Mouse (Mus musculus) heart, postnatal 36 days (tissue): ENCODE data around the gene Shc1. TPM values are rescaled to one million over a fixed set of nuclear protein-coding genes. Genes with fewer than 3 reads are reported as not detected.
"Not testable (repeated sequence)": the region's sequence is repeated elsewhere in the genome, so short reads cannot be mapped to it uniquely, and the experiment has no call there.

ENCODE experiments used
- DNase-seq, 2 experiments: peaks; one replicate each; pipeline ENCODE4 v3.0.0; 2021 to 2022
- intact Hi-C: fragments of 180-260 bp; cut with DNase I; formaldehyde crosslinking; loops from one replicate; pipeline ENCODE4 v1.15.1; 2025
- total RNA-seq, 2 experiments: library from RNA; stranded (reverse); gene quantifications; 2 replicates each; pipeline ENCODE4 v1.2.3; 2021

Gene Shc1
- total RNA-seq, 2 experiments from 2014 or later: 34.1 to 36.6 TPM

- DNase-seq: peak; percentile 100
- intact Hi-C loops: loop anchor here (2.0 kb wide), 1 partner anchor 15 kb away; no protein-coding TSS in a partner anchor
These were observed 6.5 kb upstream of the Shc1 start, which contains the start of gene Flad1 for GRCm38 (mm10) chr3:89411490-89412393. Gene Flad1 (minus strand): TSS chr3:89411870.

DNA sequence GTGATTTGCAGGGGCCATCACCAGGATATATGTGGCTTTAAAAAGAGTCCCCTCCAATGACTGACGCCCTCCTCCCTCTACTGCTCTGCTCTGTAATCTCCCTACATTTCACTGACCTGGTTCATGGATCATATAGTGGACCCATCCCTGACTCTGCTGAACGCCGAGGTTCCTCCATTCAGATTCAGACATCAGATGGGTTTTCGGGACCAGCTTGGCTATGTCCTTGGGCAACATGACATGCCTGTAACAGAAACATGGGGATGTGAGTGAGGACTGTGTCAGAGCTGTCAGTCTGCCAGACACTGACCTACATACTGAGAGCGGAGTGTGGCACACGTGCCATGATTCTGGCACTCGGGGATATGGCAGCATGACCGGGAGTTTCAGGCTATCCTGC is 2.1 kb upstream of the Shc1 start:
- no peak for DNase-seq
- intact Hi-C loops: no loop called here

DNA sequence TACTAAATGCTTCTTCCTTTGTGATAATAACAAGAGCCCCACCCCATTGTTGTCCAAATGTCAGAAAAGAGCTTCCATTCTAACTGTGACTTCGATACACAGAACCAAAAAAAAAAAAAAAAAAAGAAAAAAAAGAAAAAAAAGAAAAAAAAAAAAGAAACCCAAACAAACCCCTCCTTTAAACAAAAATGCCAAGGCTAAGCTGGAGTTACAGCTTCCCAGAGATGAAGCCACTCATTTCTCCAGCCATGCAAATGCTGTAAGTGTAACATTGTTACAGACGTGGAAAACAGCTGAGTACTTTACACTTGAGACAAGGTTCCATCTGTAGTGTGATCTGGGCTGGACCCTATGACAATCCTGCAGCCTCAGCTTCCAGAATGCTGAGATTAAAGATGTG is 1.1 kb upstream of the Shc1 start:
- intact Hi-C loops: no loop called here
- DNase-seq: no peak

- no peak for DNase-seq
- intact Hi-C loops: no loop called here
These were observed 438 bp upstream of the Shc1 start for GRCm38 (mm10) chr3:89417840-89418169.

DNA sequence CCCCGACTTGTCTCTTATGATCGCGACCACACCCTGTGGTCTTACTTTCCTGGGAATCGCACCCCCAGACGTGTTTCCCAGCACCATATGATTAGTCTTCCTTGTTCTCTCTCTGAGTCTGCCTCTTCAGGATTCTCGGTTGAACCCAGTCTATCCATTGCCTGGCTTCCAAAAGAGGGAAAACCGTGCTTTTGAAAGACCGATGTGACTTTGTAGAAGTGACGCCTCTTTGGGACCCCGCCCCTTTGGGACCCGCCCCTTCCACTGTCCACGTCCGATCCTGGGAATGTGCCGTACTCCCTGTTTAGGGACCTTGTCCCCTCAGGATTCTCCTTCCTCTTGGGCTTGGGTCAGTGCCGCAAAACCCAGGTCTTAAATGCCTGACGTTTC is 613 bp downstream of the Shc1 start:
- peak; percentile 79 to 80 for DNase-seq
- intact Hi-C loops: no loop called here

GRCm38 (mm10) chr3:89419571-89419970 is 1.3 kb downstream of the Shc1 start:
- DNase-seq: peak; percentile 63 to 77
- intact Hi-C loops: no loop called here

DNA sequence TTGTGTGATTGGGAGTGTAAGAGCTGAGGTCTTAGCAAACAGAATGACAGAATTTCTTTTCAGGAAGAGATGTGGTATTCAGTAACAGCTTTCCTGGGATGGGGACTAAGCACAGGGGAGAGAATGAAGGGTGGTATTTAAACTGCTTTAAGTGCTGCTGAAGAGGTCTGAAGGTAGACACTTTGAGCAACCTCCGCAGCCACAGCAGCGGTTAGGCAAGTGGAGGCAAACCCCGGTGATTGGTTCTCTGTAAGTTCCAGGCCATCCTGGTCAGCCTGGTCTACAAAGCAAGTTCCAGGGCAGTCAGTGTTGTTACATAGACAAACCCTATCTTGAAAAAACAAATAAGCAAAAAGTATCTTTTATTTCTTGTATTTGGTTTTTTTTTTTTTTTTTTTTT is 1.7 kb downstream of the Shc1 start:
- no peak for DNase-seq
- intact Hi-C loops: loop anchor here (2.0 kb wide), 1 partner anchor 17 kb away; the partner anchor contains the start of gene Pbxip1

DNA sequence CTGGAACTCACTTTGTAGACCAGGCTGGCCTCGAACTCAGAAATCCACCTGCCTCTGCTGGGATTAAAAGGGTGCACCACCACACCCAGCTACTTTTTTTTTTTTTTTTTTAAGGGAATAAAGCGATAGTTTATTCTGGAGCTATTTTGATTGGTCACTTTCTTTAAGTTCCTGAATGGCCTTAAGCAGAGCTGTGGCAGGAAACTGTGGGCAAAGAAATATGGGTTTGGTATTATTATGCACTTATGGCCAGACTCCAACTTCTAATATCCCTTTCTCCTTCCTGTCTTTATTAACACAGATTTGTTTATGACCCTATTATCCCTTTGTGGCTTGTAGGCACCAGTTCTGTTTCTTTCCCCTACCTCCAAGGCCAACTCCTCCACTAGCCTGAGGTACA is 2.2 kb downstream of the Shc1 start:
- DNase-seq: no peak
- intact Hi-C loops: loop anchor here (2.0 kb wide), 1 partner anchor 16 kb away; the partner anchor contains the start of gene Pbxip1

GRCm38 (mm10) chr3:89421002-89421774 is 2.9 kb downstream of the Shc1 start:
- intact Hi-C loops: loop anchor here (2.0 kb wide), 1 partner anchor 16 kb away; the partner anchor contains the start of gene Pbxip1
- peak; percentile 74 to 82 for DNase-seq

DNA sequence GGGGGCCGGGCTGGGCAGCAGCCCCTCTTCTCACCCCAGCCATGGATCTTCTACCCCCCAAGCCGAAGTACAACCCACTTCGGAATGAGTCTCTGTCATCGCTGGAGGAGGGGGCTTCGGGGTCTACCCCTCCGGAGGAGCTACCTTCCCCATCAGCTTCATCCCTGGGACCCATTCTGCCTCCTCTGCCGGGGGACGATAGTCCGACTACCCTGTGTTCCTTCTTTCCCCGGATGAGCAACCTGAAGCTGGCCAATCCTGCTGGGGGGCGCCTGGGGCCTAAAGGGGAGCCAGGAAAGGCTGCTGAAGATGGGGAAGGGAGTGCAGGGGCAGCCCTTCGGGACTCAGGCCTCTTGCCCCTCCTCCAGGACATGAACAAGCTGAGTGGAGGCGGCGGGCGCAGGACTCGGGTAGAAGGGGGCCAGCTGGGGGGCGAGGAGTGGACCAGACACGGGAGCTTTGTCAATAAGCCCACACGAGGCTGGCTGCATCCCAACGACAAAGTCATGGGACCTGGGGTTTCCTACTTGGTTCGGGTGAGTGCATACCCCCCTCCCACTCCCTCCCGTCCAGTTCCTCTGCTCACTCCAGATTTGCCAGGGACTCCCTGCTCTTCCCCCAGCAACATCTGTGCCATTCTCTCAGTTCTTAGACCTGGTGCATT is 3.7 kb downstream of the Shc1 start:
- no peak for DNase-seq
- intact Hi-C loops: loop anchor here (2.0 kb wide), 1 partner anchor 15 kb away; the partner anchor contains the start of gene Pbxip1

DNA sequence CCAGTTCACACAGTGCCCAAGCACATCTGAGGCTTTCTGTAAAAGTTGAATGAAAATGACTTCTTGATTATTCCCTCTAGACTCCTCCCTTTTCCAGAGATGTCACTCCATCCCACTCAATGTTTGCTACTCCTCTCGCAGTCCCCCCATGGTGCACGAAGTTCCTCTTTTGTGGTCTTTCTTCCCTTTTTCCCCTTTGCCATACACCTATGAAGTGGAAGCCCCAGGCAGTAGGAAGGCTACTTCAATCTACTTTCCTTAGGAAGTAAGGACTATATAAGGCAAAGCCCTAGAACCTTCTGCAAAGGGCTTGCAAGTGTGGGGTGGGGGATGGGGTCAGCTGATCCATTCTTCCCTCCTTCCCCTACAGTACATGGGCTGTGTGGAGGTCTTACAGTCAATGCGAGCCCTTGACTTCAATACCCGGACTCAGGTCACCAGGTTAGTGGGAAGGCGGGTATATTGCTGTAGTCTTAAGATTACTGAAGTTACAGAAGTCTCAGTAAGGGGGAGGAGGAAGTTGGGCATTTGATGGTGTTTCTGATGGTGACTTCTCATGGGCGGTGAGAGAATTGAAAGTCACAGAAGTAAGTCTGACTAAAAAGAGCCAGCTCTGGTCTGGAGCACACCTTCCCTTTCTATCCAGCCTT is 4.4 kb downstream of the Shc1 start:
- no peak for DNase-seq
- intact Hi-C loops: no loop called here

GRCm38 (mm10) chr3:89424416-89425140 is 6.3 kb downstream of the Shc1 start:
- intact Hi-C loops: no loop called here
- DNase-seq: no peak

DNA sequence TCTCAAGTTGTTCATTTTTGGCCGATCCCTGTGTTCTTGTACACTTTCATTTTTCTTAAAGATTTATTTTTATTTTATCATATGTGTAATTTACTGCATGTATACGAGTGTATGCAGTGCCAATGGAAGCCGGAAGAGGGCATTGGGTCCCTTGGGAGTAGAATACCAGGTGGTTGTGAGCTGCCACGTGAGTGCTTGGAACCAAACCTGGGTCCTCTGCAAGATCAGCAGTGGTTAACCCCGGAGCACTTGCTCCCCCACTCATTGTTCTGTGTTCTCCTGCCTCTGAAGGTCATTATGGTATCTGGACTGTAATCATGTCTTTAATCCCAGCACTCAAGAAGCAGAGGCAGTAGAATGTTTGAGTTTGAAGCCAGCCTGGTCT is 6.9 kb downstream of the Shc1 start:
- DNase-seq: no peak
- intact Hi-C loops: no loop called here

DNA sequence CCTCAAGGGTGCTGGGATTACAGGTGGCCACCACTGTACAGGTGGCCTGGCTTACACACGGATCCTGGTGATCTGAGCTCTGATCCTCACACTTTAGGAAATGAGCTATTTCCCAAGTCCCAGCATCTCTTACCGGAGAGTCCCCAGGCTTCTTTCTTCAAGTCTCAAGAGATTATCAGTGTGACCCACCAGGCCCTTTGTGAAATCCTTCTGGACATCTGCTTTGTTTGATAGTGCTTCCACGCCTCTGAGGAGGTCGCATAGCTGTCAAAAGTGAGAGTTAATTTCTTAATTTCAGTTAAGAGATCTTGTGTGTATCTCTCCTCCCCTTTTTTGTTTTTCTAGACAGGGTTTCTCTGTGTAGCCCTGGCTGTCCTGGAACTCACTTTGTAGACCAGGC is 7.6 kb downstream of the Shc1 start:
- DNase-seq: no peak
- intact Hi-C loops: no loop called here

DNA sequence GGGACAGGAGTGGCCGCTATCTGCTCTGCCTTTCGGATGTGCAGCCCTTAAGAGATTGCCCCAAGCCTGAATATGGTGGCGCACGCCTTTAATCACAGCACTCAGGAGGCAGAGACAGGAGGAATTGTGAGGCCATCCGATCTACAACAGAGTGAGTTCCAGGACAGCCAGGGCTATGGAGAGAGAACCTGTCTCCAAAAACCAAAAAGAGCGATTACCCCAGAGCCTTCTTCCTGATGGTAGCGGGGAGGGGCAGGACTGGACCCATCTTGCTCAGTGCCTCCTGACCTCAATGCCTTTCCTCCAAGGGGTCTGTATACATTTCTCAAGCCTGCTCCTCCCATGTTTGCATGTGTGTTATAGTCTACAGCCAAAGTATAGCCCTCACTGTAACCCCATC is 10.8 kb downstream of the Shc1 start:
- intact Hi-C loops, DNase-seq: not testable (repeated sequence)

DNA sequence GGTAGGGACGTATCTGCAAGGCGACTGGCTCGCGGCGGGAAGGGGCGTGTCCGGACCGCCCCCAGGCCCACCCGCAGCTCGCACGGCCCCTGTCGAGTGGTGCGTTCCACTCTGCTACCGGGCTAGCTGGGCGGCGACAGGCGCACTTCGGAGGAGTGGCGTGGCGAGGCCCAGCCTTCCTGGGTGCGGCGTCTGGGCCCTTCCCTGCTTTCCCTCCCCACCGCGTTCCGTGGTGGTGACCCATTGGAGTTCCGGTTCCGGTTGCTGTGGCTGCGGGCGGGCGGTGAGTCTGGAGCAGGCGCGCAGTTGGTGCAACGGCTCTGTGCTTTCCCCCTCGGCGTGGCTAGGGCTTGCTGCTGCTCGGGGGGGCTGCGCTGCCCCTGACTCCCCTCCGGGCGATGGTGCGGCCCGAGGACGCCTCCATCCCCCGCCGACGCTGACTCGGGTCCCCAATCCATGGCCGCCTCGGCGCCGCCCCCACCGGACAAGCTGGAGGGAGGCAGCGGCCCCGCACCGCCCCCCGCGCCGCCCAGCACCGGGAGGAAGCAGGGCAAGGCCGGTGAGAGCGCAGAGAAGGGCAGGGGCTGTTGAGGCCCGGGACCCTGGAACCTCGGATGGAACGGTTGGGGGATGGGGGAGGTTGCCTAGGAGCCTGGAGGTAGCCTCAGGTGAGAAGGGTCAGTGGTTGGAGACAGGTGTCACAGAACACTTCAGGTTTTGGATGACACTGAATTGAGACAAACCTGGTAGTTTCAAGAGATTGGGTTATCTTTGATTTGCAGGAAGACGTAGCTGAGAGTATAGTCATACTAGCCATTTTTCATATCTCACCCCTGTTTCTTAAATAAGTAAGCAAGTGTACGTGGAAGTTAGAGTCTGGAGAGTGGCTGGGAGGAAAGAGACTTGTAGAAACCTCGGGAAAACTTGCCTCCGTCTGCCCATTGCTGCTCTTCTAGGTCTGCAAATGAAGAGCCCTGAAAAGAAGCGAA is 12.2 kb downstream of the Shc1 start, which contains the start of gene Pygo2:
TSS of gene Pygo2 (plus strand) at position 44 of the 989 bp plus-strand sequence.
- intact Hi-C loops: no loop called here
- DNase-seq: peak; percentile 92 to 93

DNA sequence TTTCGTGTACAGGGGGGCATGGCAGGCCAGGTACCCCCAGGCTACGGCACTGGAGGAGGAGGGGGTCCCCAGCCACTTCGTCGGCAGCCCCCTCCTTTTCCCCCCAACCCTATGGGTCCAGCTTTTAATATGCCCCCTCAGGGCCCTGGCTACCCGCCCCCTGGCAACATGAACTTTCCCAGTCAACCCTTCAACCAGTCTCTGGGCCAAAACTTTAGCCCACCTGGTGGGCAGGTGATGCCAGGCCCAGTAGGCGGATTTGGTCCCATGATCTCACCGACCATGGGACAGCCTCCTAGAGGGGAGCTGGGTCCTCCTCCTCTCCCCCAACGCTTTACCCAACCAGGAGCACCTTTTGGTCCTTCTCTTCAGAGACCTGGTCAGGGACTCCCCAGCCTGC is 14.4 kb downstream of the Shc1 start:
- intact Hi-C loops: no loop called here

DNA sequence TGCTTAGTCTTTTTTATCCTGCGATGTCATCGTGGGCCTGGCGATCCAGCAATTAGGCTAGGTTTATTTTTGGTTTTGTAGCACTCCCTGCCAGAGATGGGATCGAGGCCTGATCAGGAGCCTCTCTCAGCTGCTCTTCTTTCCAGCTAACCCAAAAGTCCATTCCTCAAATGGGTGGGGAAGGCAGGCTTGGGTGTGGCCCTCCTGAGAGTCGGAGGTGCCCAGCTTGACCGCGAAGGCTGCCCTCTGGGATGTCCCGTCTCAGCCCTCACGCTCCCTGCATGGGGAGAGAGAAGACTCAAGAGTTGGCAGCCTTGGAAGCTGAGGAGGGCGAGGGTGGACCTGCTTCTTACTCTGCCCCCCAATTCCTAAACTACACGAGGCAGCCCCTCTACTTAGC is 16.3 kb downstream of the Shc1 start:
- no peak for DNase-seq
- intact Hi-C loops: no loop called here

More for the DNA sequence above, 14.4 kb downstream of the Shc1 start:
- no peak for DNase-seq
